Mouse (Mus musculus) liver, embryonic 14.5 days (tissue): Measurements from ENCODE around the gene Gabrd. TPM values are rescaled to one million over a fixed set of nuclear protein-coding genes. Genes with fewer than 3 reads are reported as not detected.

Source experiments
- ATAC-seq: fragments of 200-750 bp; cut with Nextera tagmentation; 2 replicates; pipeline ENCODE4 v1.8.0; 2017; ENCODE audit warnings: moderate number of reproducible peaks, mild to moderate bottlenecking, moderate library complexity; ENCODE audit not compliant: insufficient read depth
- DNase-seq, 3 experiments: peaks; one replicate each; pipeline ENCODE4 v3.0.0-alpha.2; 2012 to 2013; ENCODE audit warnings: low read depth in 3 of 3, low spot score in 3 of 3
- H3K27ac ChIP-seq: fragments of 300-500 bp; sonication (generic); 2 replicates; pipeline ENCODE4 v1.5.1; 2014; ENCODE audit warnings: moderate library complexity, mild to moderate bottlenecking, control low read depth, inconsistent platforms
- H3K27me3 ChIP-seq: fragments of 300-500 bp; sonication (generic); 2 replicates; pipeline ENCODE4 v1.6.1; 2014; ENCODE audit warnings: mild to moderate bottlenecking, low read length, moderate library complexity; ENCODE audit not compliant: control insufficient read depth, insufficient read depth
- H3K36me3 ChIP-seq: fragments of 300-500 bp; sonication (generic); replicated peaks from 2 replicates; pipeline ENCODE4 v1.6.1; 2014; ENCODE audit warnings: low read depth; ENCODE audit not compliant: control insufficient read depth, insufficient read depth
- H3K4me1 ChIP-seq, 2 experiments: fragments of 200-500 bp in 1 of 2; fragments of 300-500 bp in 1 of 2; sonication (generic) in 1 of 2; replicated peaks; 2 replicates each; pipeline ENCODE4 v1.6.1; 2012 to 2014; ENCODE audit warnings: antibody characterized with exemption in 1 of 2, inconsistent platforms in 1 of 2, low read length in 1 of 2; ENCODE audit not compliant: control insufficient read depth in 2 of 2, insufficient read depth in 2 of 2
- H3K4me2 ChIP-seq: fragments of 300-500 bp; sonication (generic); 2 replicates; pipeline ENCODE4 v1.6.1; 2014; ENCODE audit warnings: low read depth, mild to moderate bottlenecking, control low read depth, moderate library complexity
- H3K4me3 ChIP-seq, 2 experiments: fragments of 200-500 bp in 1 of 2; fragments of 300-500 bp in 1 of 2; sonication (generic) in 1 of 2; 2 replicates each; pipeline ENCODE4 v1.5.1; 2012 to 2014; ENCODE audit warnings: low read depth in 2 of 2, low read length in 2 of 2, mild to moderate bottlenecking in 2 of 2, control low read depth in 1 of 2, inconsistent platforms in 1 of 2, moderate library complexity in 1 of 2; ENCODE audit not compliant: insufficient read depth in 1 of 2
- H3K9ac ChIP-seq: fragments of 300-500 bp; sonication (generic); replicated peaks from 2 replicates; pipeline ENCODE4 v1.6.1; 2014; ENCODE audit warnings: mild to moderate bottlenecking, control low read depth, moderate library complexity
- H3K9me3 ChIP-seq: fragments of 300-500 bp; sonication (generic); 2 replicates; pipeline ENCODE4 v1.6.1; 2016; ENCODE audit warnings: low read length, mixed read lengths; ENCODE audit not compliant: control insufficient read depth
- CTCF ChIP-seq: IDR thresholded peaks from 2 replicates; pipeline ENCODE4 v1.5.1; 2016; ENCODE audit warnings: antibody characterized with exemption, low read depth, control low read depth
- EP300 ChIP-seq: IDR thresholded peaks from 2 replicates; pipeline ENCODE4 v1.6.1; 2016; ENCODE audit warnings: antibody characterized with exemption, low read depth
- WGBS: fragments of 180-500 bp; shearing (Covaris S2); extraction: QIAGEN DNeasy Blood & Tissue Kit; methylation state at CpG from one replicate; pipeline ENCODE4 v1.1.7; 2014; ENCODE audit not compliant: insufficient replicate concordance; 5-methylcytosine and 5-hydroxymethylcytosine counted together
- polyA plus RNA-seq, 2 experiments: library from polyadenylated mRNA; depleted of rRNA in 1 of 2; stranded (reverse) in 1 of 2; unstranded in 1 of 2; fragments of >200 nt; fragmentation: Nextera tagmentation in 1 of 2; extraction: Ambion mirVana in 1 of 2; gene quantifications; 2 replicates each; pipeline versions ENCODE4 v1.2.1 to v1.2.3; 2012 to 2014

Gabrd gene
- polyA plus RNA-seq, 2 experiments = not detected

DNA sequence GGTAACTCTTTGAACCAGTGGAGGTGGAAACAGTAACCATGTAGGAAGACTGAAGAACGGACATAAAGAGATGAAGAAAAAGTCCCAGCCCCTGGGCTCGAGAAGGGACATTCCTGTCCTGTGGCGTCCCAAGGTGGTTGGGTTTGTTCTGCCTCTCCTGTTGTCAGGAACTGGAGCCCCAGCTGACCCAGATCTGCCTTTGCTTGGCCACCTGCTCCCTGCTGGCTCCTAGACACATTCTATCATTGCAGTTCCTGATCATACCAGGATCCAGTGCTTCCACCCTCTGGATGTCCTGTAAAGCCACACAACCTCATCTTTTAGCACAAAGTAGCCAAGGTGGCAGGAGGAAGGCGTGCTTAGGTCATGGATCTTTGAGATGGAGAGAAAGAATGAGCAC lies 14.6 kb downstream of the Gabrd start:
- no peak for TF ChIP-seq EP300
- no peak for TF ChIP-seq CTCF
- ATAC-seq = no peak
- 35% methylated on average over 4 of the region's 4 CpGs for WGBS

DNA sequence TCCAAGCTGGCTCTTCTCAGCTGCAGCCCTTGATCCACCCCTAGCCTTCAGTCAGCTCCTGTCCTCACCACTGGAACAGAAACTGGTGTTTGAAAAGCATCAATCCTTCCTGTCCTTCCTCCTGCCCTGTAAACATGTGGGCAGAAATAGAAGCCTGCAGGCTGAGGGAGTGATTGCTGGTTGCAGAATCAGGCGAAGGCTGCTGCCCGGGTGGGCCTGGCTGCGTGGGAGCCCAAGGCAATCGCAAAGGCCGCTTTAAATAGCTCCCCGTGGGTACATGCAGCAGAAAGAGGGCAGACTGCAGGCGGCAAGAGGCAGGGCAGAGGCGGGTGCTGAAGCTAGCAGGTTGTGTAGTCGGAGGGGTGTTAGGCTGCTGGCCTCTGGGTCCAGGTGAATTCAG lies 15.2 kb downstream of the Gabrd start:
- Histone ChIP-seq H3K4me2 (no peak overlapping the region), H3K4me1 (no peaks in the 10 kb centered on the region), H3K36me3 (no peaks in the 10 kb centered on the region), H3K27me3 (no peaks in the 10 kb centered on the region), H3K9ac (no peak overlapping the region), H3K27ac (no peak overlapping the region), H3K4me3 (no peak overlapping the region), H3K9me3 (no peaks in the 10 kb centered on the region)
- DNase-seq (no peak), ATAC-seq (no peak)
- TF ChIP-seq EP300 (no peak), CTCF (no peak)
- WGBS = 27% methylated on average over 9 of the region's 9 CpGs

More for the DNA sequence above, 14.6 kb downstream of the Gabrd start:
- no peaks in the 10 kb centered on the region for H3K36me3 ChIP-seq
- no peaks in the 10 kb centered on the region for H3K4me1 ChIP-seq
- no peak overlapping the region for H3K4me3 ChIP-seq
- no peak overlapping the region for H3K9ac ChIP-seq
- no peak overlapping the region for H3K27ac ChIP-seq
- no peaks in the 10 kb centered on the region for H3K9me3 ChIP-seq
- DNase-seq = no peak
- no peaks in the 10 kb centered on the region for H3K27me3 ChIP-seq
- no peak overlapping the region for H3K4me2 ChIP-seq

DNA sequence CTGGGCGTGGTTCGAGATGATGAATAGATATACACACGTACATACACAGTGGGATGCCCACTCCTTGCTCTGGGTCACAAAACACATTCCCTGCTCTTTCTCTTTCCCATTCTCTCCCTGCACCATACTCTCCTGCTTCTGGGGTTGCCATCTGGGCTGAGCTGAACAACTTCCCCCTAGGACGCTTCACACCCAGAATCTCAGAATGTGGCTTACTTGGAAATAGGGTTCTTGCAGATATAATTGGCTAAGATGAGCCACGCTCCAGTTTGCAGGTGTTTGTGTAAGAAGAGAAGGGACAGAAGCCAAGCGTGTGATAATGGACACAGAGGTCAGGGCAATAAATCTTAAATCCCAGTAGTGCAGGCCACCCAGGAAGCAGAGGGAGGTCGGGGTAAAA lies 15.9 kb downstream of the Gabrd start:
- Histone ChIP-seq H3K9ac (no peak overlapping the region), H3K27ac (no peak overlapping the region), H3K9me3 (no peaks in the 10 kb centered on the region), H3K36me3 (no peaks in the 10 kb centered on the region), H3K27me3 (no peaks in the 10 kb centered on the region), H3K4me1 (no peaks in the 10 kb centered on the region), H3K4me3 (no peak overlapping the region), H3K4me2 (no peak overlapping the region)
- ATAC-seq = no peak
- 37% methylated on average over 7 of the region's 7 CpGs for WGBS
- DNase-seq = no peak
- TF ChIP-seq EP300 (no peak), CTCF (no peak)

DNA sequence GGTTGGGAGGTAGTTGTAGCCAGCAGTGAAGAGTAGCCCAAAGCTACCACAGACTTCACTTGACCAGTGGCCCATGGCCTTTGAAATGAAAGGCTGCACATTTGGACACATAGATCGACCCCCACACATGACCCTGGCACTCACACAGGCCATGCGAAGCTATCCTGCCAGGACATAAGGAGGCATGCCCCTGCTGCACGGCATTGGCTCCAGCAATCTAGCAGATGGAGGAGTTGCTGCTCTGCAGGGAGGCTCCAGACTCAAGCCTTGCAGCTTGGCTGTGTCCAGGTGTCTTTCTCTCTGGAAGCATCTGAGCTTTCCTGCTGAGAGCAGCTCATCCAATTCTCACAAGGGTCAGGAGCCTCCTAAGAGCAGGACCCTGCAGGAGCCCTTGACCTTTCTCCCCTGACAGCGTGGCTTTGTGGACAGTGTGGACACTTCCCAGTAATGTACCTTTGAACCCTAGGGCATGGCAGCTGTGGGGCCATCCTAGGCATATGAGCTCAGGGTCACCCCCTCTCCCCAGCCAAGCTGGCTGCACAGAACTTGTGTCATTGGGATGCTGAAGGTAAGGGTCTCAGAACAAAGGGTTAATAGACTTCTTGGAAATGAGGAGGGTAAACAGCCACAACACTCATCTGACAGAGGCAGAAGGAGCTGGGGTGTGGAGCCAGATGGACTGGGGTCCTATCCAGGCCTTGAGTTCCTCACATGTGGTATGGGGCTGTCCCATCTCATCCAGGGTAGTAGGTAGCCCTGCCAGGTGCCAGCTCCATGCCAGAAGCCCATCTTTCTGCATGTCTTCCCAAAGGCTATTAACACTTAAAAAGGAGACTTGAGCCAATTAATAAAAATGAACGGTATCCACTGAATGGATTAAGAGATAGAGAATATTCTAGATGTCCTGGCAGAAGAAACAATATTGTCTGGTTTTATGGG lies 25.8 kb downstream of the Gabrd start:
- no peaks in the 10 kb centered on the region for H3K4me1 ChIP-seq
- DNase-seq = no peak
- no peak overlapping the region for H3K9ac ChIP-seq
- no peak overlapping the region for H3K27ac ChIP-seq
- no peaks in the 10 kb centered on the region for H3K27me3 ChIP-seq
- no peaks in the 10 kb centered on the region for H3K36me3 ChIP-seq
- 55% methylated on average over 5 of the region's 5 CpGs for WGBS
- no peak overlapping the region for H3K4me3 ChIP-seq
- TF ChIP-seq CTCF = no peak
- no peak for TF ChIP-seq EP300
- no peak for ATAC-seq
- no peaks in the 10 kb centered on the region for H3K9me3 ChIP-seq
- H3K4me2 ChIP-seq = no peak overlapping the region

DNA sequence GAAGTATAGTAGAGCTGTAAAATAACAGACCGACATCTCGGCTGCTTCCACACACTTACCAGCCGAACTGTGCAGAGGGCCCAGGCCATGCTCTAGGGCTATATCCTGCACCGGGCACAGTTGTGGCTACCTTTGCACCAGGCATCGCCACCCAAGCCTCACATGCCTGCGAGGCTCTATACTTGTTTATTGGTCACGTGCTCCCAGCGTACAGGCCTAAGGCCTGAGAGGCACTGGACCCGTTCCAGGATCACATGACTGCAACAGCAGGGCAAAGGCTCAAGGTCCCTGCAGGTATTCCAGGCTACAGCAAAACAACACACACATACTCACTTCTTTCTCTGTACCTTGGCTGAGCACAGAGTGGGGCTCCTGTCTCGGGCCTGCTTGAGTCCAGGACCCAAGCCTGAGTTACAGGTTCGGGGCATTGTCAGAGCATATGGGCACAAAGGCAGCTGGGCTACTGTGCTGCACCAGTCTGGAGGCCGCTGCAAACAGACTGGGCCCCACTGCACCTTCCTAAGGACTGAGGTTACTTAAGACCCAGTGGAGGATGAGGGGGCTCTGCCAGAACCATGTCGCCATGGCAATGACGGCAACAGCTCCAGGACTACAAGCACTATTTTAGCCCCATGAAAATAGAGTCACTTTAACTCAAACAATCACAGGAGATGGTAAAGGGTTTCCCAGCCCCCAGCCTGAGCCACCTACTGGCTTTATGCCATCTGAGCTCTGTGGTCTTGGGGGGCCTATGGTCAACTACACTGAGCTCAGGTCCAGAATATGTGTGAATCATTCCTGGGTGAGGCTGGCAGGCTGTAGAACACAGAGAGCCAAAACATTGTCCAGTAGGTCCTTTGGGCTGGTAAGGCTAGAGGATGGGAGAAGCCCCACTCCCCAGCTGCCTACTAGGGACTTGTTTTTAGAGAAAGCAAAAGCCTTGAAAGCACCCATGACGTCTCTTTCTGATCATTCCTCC lies 26.9 kb downstream of the Gabrd start:
- no peak for TF ChIP-seq EP300
- TF ChIP-seq CTCF = no peak
- 64% methylated on average over 15 of the region's 15 CpGs for WGBS
- no peaks in the 10 kb centered on the region for H3K4me1 ChIP-seq
- DNase-seq (peak in 1 of 3 experiments; percentile 13), ATAC-seq (peak; percentile 45; the same call in 1 of the 2 replicates)
- no peak overlapping the region for H3K9ac ChIP-seq
- H3K27ac ChIP-seq = no peak overlapping the region
- H3K36me3 ChIP-seq = no peaks in the 10 kb centered on the region
- no peaks in the 10 kb centered on the region for H3K9me3 ChIP-seq
- no peak overlapping the region for H3K4me3 ChIP-seq
- H3K27me3 ChIP-seq = peaks cover 3% of the 10 kb centered on the region; the same call in 1 of the 2 replicates
- H3K4me2 ChIP-seq = no peak overlapping the region
